Mouse (Mus musculus): ENCODE measurements around the gene Gm42906.

The Gm42906 gene

GRCm38 (mm10) chr5:151428113-151428756, at the start of gene Gm42906:
Gene Gm42906, minus strand, starts transcription at chr5:151428163.
- no peak for DNase-seq

- no peak for DNase-seq
Observed at GRCm38 (mm10) chr5:151445695-151446094, 17.7 kb upstream of the Gm42906 start.

GRCm38 (mm10) chr5:151435106-151435505, 7.1 kb upstream of the Gm42906 start:
- DNase-seq: no peak

- no peak for DNase-seq
Observed at GRCm38 (mm10) chr5:151426466-151426865, 1.5 kb downstream of the Gm42906 start.

GRCm38 (mm10) chr5:151422692-151423091, 5.3 kb downstream of the Gm42906 start:
- DNase-seq: no peak

GRCm38 (mm10) chr5:151421859-151422258, 6.1 kb downstream of the Gm42906 start:
- DNase-seq: no peak

GRCm38 (mm10) chr5:151418551-151418950, 9.4 kb downstream of the Gm42906 start:
- DNase-seq: no peak

- DNase-seq: no peak
Observed at GRCm38 (mm10) chr5:151417421-151418038, 10.4 kb downstream of the Gm42906 start.

- DNase-seq: no peak
Observed at GRCm38 (mm10) chr5:151416988-151417387, 11.0 kb downstream of the Gm42906 start.

GRCm38 (mm10) chr5:151413617-151414016, 14.3 kb downstream of the Gm42906 start:
- no peak for DNase-seq

- no peak for DNase-seq
Observed at GRCm38 (mm10) chr5:151412666-151413463, 15.1 kb downstream of the Gm42906 start.

- DNase-seq: no peak
Observed at GRCm38 (mm10) chr5:151410006-151410405, 18.0 kb downstream of the Gm42906 start.

GRCm38 (mm10) chr5:151409282-151409681, 18.7 kb downstream of the Gm42906 start:
- no peak for DNase-seq

GRCm38 (mm10) chr5:151408124-151408900, 19.7 kb downstream of the Gm42906 start:
- DNase-seq: no peak

- DNase-seq: no peak
Observed at GRCm38 (mm10) chr5:151407493-151407892, 20.5 kb downstream of the Gm42906 start.

- DNase-seq: no peak
Observed at GRCm38 (mm10) chr5:151406276-151406675, 21.7 kb downstream of the Gm42906 start.

GRCm38 (mm10) chr5:151405314-151405903, 22.6 kb downstream of the Gm42906 start:
- DNase-seq: no peak

GRCm38 (mm10) chr5:151403586-151403985, 24.4 kb downstream of the Gm42906 start:
- DNase-seq: no peak

GRCm38 (mm10) chr5:151400557-151400944, 27.4 kb downstream of the Gm42906 start:
- no peak for DNase-seq

GRCm38 (mm10) chr5:151399918-151400556, 27.9 kb downstream of the Gm42906 start:
- no peak for DNase-seq

- DNase-seq: no peak
Observed at GRCm38 (mm10) chr5:151396119-151396518, 31.8 kb downstream of the Gm42906 start.

GRCm38 (mm10) chr5:151394690-151395089, 33.3 kb downstream of the Gm42906 start:
- DNase-seq: no peak
